Mouse (Mus musculus): ENCODE data around the gene 1700034J05Rik. TPM values are rescaled to one million over a fixed set of nuclear protein-coding genes. Genes with fewer than 3 reads are reported as not detected.

Gene 1700034J05Rik
- polyA plus RNA-seq, 1 experiment from 2014 or later: 0.57 TPM

DNA sequence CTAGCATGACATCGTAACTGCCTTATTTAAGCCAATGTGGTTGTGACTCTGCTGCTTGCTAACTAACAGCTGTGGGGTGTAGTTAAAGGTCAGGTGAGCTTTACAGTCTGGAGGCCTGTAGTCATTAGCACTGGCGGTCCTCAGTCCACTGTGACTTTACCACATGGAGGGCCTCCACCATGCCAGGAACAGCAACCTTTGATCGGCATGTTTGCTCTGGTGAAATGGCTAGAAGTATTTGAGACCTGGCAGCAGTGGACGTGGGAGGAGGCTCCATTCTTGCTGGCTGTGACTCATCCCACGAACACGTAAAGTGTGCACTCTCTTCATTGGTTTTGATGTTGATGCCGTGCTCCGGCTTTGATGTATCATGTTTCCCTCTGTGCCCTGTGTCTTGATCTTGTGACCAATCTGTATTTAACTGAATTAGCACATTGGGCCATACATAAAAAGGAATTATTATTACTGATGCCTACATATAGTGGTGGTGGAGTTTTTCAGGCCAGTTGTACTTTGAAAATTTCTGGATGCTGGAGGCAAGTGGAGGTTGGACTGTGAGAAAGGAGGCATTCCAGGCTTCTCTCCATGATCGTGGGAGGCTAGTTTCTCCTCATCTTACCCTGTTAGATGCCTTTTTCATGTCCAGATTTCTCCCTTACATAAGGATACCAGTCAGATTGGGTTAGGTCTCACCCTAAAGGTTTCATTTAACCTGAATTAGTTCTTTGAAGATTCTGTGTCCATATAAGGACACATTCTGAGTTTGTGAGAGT, 5.9 kb upstream of the 1700034J05Rik start:
- Histone ChIP-seq H3K27me3 (replicated peaks; ENCODE audit: control insufficient read depth, insufficient read depth, low read length) (no peaks in the 10 kb centered on the region), H3K4me1 (ENCODE audit: control insufficient read depth, insufficient read depth, low read length) (no peaks in the 10 kb centered on the region; the same call in 1 of the 2 replicates), H3K36me3 (ENCODE audit: control insufficient read depth, insufficient read depth, low read length) (no peaks in the 10 kb centered on the region), H3K9me3 (ENCODE audit: control insufficient read depth, low read length) (no peaks in the 10 kb centered on the region), H3K9ac (ENCODE audit: low read depth, low read length) (no peak overlapping the region), H3K4me2 (ENCODE audit: low read depth, low read length) (no peak overlapping the region), H3K4me3 (ENCODE audit: low read depth, low read length) (no peak overlapping the region), H3K27ac (replicated peaks; ENCODE audit: low read depth, low read length) (no peak overlapping the region)
- ATAC-seq (ENCODE audit: low read depth) (no peak), DNase-seq (ENCODE audit: low spot score) (no peak)
- 65% methylated on average over 9 of the region's 9 CpGs for WGBS

DNA sequence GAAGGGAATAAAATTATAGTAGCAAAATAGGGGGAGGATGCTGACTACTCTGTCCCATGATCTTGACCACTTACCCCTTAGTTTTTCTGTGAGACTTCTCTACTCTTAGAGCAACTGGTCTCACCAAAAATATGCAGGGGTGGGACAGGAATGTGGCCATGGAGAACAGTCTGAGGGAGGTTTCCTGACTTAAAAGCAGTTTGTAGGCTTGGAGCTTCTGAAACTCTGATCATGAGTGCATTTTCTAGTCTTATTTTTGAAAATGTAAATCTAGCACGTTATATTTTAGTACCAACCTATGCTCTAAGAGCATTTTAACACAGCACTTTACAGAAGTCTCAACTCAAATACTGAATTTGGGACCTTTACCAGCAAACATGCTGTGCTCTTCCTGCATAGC, 4.5 kb upstream of the 1700034J05Rik start:
- H3K4me3 ChIP-seq (ENCODE audit: low read depth, low read length): no peak overlapping the region
- H3K27ac ChIP-seq (replicated peaks; ENCODE audit: low read depth, low read length): no peak overlapping the region
- ATAC-seq (ENCODE audit: low read depth): no peak

DNA sequence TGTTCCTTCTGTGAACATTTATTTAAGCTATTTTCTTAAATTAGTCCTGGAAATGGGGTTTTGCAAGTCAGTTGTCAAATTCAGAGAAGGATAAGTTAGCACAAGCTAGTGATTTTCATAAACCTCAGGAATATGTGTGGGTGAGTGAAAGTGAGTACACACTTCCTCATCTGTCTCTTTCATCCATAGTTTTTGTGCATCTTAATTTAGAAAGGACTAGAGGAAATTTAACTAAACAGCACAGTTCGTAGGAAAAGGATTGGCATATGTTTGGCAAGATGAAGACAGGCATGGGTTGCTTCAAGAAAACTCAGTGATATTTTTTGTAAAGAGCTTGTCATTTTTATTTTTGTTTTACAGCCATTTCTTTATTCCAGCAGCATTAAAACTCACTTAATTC, 2.7 kb upstream of the 1700034J05Rik start:
- H3K36me3 ChIP-seq (ENCODE audit: control insufficient read depth, insufficient read depth, low read length): no peaks in the 10 kb centered on the region
- H3K27me3 ChIP-seq (replicated peaks; ENCODE audit: control insufficient read depth, insufficient read depth, low read length): no peaks in the 10 kb centered on the region
- WGBS: 76% methylated on average over 1 of the region's 1 CpGs
- H3K4me2 ChIP-seq (ENCODE audit: low read depth, low read length): no peak overlapping the region
- no peak for DNase-seq (ENCODE audit: low spot score)
- no peak overlapping the region for H3K4me3 ChIP-seq (ENCODE audit: low read depth, low read length)
- H3K9ac ChIP-seq (ENCODE audit: low read depth, low read length): no peak overlapping the region
- ATAC-seq (ENCODE audit: low read depth): no peak
- H3K9me3 ChIP-seq (ENCODE audit: control insufficient read depth, low read length): no peaks in the 10 kb centered on the region
- H3K27ac ChIP-seq (replicated peaks; ENCODE audit: low read depth, low read length): no peak overlapping the region
- peaks cover 3% of the 10 kb centered on the region; the same call in 1 of the 2 replicates for H3K4me1 ChIP-seq (ENCODE audit: control insufficient read depth, insufficient read depth, low read length)

More for the DNA sequence above, 4.5 kb upstream of the 1700034J05Rik start:
- no peak overlapping the region for H3K9ac ChIP-seq (ENCODE audit: low read depth, low read length)
- DNase-seq (ENCODE audit: low spot score): no peak
- WGBS: 88% methylated on average over 1 of the region's 1 CpGs
- H3K27me3 ChIP-seq (replicated peaks; ENCODE audit: control insufficient read depth, insufficient read depth, low read length): no peaks in the 10 kb centered on the region
- no peaks in the 10 kb centered on the region for H3K9me3 ChIP-seq (ENCODE audit: control insufficient read depth, low read length)
- H3K4me1 ChIP-seq (ENCODE audit: control insufficient read depth, insufficient read depth, low read length): no peaks in the 10 kb centered on the region; the same call in 1 of the 2 replicates
- H3K36me3 ChIP-seq (ENCODE audit: control insufficient read depth, insufficient read depth, low read length): no peaks in the 10 kb centered on the region
- H3K4me2 ChIP-seq (ENCODE audit: low read depth, low read length): no peak overlapping the region

DNA sequence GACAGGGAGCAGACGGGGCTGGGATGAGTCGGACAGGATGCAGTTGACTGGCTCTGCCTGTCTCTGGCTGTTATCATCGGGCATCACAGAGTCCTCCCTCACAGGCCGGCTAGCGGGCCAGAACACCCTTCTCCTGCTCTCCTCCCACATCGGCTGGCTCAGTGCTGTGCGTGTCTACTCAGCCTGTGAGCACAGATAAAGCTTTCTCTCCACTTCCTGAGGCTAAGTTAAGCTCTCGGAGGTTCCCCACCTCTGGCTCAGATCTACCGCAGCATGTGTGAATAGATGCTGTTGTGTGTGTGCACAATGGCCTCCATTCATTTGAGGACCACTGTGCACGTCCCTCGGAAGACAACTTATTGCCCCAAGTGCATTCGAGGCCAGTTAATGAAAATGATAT, 1.7 kb upstream of the 1700034J05Rik start:
- peak; percentile 63 for DNase-seq (ENCODE audit: low spot score)
- WGBS: 38% methylated on average over 12 of the region's 12 CpGs
- Histone ChIP-seq H3K4me1 (ENCODE audit: control insufficient read depth, insufficient read depth, low read length) (peaks cover 3% of the 10 kb centered on the region; the same call in 1 of the 2 replicates), H3K4me3 (ENCODE audit: low read depth, low read length) (no peak overlapping the region), H3K27ac (replicated peaks; ENCODE audit: low read depth, low read length) (peak overlapping the region; percentile 28), H3K36me3 (ENCODE audit: control insufficient read depth, insufficient read depth, low read length) (no peaks in the 10 kb centered on the region), H3K4me2 (ENCODE audit: low read depth, low read length) (no peak overlapping the region), H3K9ac (ENCODE audit: low read depth, low read length) (no peak overlapping the region), H3K9me3 (ENCODE audit: control insufficient read depth, low read length) (no peaks in the 10 kb centered on the region), H3K27me3 (replicated peaks; ENCODE audit: control insufficient read depth, insufficient read depth, low read length) (no peaks in the 10 kb centered on the region)
- ATAC-seq (ENCODE audit: low read depth): peak; percentile 38

DNA sequence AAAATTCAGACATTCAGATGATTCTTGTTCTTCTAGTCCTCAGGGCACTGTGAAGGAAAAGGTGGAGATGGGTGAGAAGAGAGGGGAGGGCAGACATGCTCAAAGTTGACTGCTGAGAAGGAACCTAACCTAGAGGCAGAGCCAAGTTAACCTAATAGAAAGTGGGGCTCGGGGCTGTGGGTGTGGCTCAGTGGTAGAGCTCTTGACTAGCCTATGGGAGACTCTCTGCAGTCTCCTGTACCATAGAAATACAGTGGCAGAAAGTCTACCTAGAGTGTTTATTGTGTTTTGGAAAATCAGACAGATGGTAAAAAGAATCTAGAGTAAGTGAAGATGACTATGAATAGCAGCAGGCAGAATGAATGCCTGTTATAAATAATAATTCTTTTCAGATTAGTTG, 1.3 kb upstream of the 1700034J05Rik start:
- Histone ChIP-seq H3K27ac (replicated peaks; ENCODE audit: low read depth, low read length) (peak overlapping the region; percentile 28), H3K27me3 (replicated peaks; ENCODE audit: control insufficient read depth, insufficient read depth, low read length) (no peaks in the 10 kb centered on the region), H3K4me3 (ENCODE audit: low read depth, low read length) (no peak overlapping the region), H3K9ac (ENCODE audit: low read depth, low read length) (no peak overlapping the region), H3K9me3 (ENCODE audit: control insufficient read depth, low read length) (no peaks in the 10 kb centered on the region), H3K4me1 (ENCODE audit: control insufficient read depth, insufficient read depth, low read length) (peaks cover 3% of the 10 kb centered on the region; the same call in 1 of the 2 replicates), H3K36me3 (ENCODE audit: control insufficient read depth, insufficient read depth, low read length) (no peaks in the 10 kb centered on the region), H3K4me2 (ENCODE audit: low read depth, low read length) (no peak overlapping the region)
- WGBS: 56% methylated on average over 1 of the region's 1 CpGs
- ATAC-seq (ENCODE audit: low read depth) (no peak), DNase-seq (ENCODE audit: low spot score) (no peak)

DNA sequence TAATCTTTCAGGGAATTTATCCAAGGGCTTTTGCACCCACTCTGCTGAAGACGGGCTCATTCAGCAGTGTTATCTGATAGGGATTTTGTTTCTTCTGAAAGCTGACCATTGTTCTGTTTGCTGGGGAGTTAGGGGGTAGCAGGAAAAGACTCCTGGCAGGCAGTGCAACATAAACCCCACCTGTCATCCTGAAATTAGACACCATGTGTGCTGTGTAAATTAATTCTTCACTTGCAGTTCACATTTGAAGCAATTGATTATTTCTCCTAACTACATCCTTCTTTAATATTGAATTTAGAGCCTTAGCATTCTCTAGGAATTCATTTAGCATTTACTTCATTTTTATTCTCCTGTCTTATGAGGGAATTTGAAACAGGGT, 3.8 kb downstream of the 1700034J05Rik start:
- DNase-seq (ENCODE audit: low spot score) (peak; percentile 45), ATAC-seq (ENCODE audit: low read depth) (peak; percentile 32; the same call in 1 of the 2 replicates)
- Histone ChIP-seq H3K9me3 (ENCODE audit: control insufficient read depth, low read length) (no peaks in the 10 kb centered on the region), H3K27ac (replicated peaks; ENCODE audit: low read depth, low read length) (no peak overlapping the region), H3K27me3 (replicated peaks; ENCODE audit: control insufficient read depth, insufficient read depth, low read length) (no peaks in the 10 kb centered on the region), H3K4me1 (ENCODE audit: control insufficient read depth, insufficient read depth, low read length) (peaks cover 25% of the 10 kb centered on the region), H3K36me3 (ENCODE audit: control insufficient read depth, insufficient read depth, low read length) (no peaks in the 10 kb centered on the region), H3K4me3 (ENCODE audit: low read depth, low read length) (no peak overlapping the region), H3K4me2 (ENCODE audit: low read depth, low read length) (no peak overlapping the region), H3K9ac (ENCODE audit: low read depth, low read length) (no peak overlapping the region)
- WGBS: 7% methylated on average over 1 of the region's 1 CpGs

DNA sequence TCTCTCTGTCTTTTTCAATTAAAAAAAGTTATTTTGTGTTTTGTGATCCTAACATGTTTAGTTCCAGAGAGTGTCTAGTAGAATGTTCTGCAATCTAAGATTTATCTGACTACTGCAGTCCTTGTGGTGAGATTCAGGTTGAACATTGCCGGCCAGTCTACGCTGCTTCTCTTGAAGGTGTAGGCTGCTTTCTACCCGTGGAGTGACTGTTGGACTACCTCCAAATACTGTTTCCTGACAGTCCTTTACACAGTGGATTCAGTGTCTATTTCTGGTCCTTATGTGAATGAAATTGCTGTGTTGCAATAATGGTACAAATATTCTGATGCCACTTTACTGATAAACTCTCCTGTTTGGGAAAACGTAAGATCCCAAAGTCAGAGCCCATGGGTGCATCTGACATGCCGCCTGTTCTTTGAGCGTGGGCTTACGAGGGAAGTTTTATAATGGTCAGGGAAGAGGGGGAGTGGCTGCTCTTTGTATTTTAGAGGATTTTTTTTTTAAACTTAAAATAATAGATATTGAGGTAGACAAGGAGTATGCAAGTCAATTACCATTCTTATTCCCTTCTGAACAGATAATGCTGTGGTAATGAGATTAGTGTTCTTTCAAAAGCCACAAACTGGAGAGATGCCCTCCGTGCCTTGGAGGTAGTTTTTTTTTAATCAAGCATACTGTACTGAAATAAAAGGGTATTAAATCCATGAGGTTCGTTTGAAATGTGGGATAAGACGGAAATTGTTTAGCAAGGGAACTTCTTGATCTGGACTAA, 4.4 kb downstream of the 1700034J05Rik start:
- H3K27me3 ChIP-seq (replicated peaks; ENCODE audit: control insufficient read depth, insufficient read depth, low read length): no peaks in the 10 kb centered on the region
- H3K4me1 ChIP-seq (ENCODE audit: control insufficient read depth, insufficient read depth, low read length): peaks cover 26% of the 10 kb centered on the region
- H3K27ac ChIP-seq (replicated peaks; ENCODE audit: low read depth, low read length): no peak overlapping the region
- no peaks in the 10 kb centered on the region for H3K9me3 ChIP-seq (ENCODE audit: control insufficient read depth, low read length)
- WGBS: 48% methylated on average over 10 of the region's 10 CpGs
- ATAC-seq (ENCODE audit: low read depth) (no peak; the same call in 1 of the 2 replicates), DNase-seq (ENCODE audit: low spot score) (no peak)
- no peak overlapping the region for H3K9ac ChIP-seq (ENCODE audit: low read depth, low read length)
- H3K4me2 ChIP-seq (ENCODE audit: low read depth, low read length): no peak overlapping the region
- H3K36me3 ChIP-seq (ENCODE audit: control insufficient read depth, insufficient read depth, low read length): no peaks in the 10 kb centered on the region
- H3K4me3 ChIP-seq (ENCODE audit: low read depth, low read length): no peak overlapping the region

DNA sequence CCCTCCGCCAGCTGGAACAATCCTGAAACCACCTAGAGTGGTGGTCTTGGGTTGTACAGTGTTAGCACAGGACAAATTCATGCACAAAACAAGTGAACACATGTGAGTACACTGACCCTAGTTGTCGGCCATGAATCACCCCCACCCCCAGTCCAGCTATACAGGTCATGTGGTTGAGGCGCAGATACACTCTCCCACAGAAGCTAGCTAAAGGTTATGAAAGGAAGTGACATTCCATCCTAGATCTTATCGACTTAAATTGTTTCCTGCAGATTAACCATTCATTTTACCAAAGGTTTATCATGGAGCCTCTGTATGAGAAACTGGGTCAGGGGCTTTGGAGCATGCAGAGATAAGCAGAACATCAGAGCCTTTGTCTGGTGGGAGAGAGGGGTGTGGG, 7.0 kb downstream of the 1700034J05Rik start:
- Histone ChIP-seq H3K27me3 (replicated peaks; ENCODE audit: control insufficient read depth, insufficient read depth, low read length) (no peaks in the 10 kb centered on the region), H3K27ac (replicated peaks; ENCODE audit: low read depth, low read length) (no peak overlapping the region), H3K4me3 (ENCODE audit: low read depth, low read length) (no peak overlapping the region), H3K9me3 (ENCODE audit: control insufficient read depth, low read length) (no peaks in the 10 kb centered on the region), H3K4me1 (ENCODE audit: control insufficient read depth, insufficient read depth, low read length) (peaks cover 26% of the 10 kb centered on the region), H3K36me3 (ENCODE audit: control insufficient read depth, insufficient read depth, low read length) (no peaks in the 10 kb centered on the region), H3K9ac (ENCODE audit: low read depth, low read length) (no peak overlapping the region), H3K4me2 (ENCODE audit: low read depth, low read length) (no peak overlapping the region)
- DNase-seq (ENCODE audit: low spot score) (no peak), ATAC-seq (ENCODE audit: low read depth) (no peak)
- WGBS: 62% methylated on average over 4 of the region's 4 CpGs
